Mouse (Mus musculus) subcutaneous adipose tissue, adult 2 months (tissue): ENCODE data around the gene Naa10. TPM values are rescaled to one million over a fixed set of nuclear protein-coding genes. Genes with fewer than 3 reads are reported as not detected.

Experiments used
- polyA plus RNA-seq: library from polyadenylated mRNA; depleted of rRNA; stranded (reverse); fragments of >200 nt; gene quantifications from 2 replicates; pipeline ENCODE4 v1.2.3, GENCODE M21; 2012; ENCODE audit warnings: low replicate concordance; rRNA removed

The Naa10 gene
- 69.5 and 110 TPM in 2 replicates for polyA plus RNA-seq

DNA sequence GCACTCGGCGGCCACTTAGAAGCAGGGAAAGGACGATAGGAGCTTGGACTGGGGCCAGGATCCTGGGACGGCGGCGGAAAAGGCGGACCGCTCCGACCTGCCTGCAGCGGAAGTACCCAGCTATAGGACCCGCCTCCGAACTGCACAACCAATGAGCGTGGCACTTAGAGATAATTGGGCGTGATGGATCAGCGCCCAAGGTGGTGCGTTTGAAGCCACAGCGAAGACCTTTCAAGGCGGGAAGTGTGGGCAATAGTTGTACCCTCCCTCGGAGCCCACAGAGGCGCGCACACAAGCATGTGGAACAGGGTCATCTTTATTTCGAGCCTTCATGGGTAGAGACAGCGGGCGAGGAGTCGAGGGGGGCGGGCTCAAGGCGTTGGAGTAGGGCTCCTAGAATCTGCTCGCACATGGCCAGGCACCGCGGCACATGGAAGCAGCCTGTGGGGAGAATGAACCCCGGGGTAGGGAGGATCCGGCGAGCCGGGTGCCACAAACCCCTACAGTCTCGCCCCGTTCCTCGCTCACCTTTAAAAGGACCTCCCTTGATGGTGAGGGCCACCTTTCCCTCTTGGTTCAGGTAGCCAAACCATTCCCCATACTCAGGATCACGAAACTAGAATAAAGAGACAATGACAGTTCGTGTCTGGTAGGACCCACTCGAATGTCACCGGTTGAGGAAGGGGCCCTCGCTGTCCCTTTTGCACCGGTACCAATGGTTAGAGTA lies at the start of gene Naa10, which contains the start of gene Arhgap4:
TSS of gene Naa10 (minus strand) at position 122 of the 727 bp plus-strand sequence.
TSS of gene Arhgap4 (minus strand) at position 48 of the 727 bp plus-strand sequence.

GRCm38 (mm10) chrX:73966248-73967176 lies 44.8 kb upstream of the Naa10 start, which contains the start of gene Hcfc1:
Gene Hcfc1 (minus strand): TSS chrX:73966357.

DNA sequence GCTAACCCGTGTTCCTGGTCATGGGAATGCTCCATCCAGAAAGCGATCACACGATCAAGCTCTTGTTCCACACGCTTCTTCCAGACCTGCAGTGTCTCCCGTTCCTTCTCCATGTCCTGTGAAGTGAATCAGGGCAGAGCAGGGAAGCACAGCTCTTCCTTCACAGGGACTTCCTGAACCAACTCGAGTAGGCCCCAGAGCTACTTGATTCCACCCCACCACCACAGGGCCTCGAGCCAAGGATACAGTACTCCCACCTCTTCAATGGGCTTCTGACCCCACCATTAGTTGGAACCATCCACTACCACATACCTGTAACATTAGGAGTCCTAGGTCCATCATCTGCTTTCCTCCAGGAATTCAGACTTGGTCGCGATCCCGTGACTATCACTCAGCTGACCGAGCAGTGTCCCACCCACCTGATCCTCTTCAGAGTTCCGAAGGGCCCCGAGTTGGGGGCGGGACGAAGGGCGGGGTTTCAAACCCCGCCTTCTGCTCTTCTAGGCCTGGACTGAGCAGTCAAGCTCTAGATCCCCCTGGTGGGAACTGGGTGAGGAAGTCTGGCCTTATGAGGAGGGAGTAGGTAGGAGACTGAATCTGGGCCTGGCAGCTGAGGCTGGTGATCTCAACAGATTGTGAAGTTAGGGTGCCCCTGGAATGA lies 8.8 kb upstream of the Naa10 start, which contains the start of gene Renbp:
TSS of gene Renbp (minus strand) at position 449 of the 661 bp plus-strand sequence.

DNA sequence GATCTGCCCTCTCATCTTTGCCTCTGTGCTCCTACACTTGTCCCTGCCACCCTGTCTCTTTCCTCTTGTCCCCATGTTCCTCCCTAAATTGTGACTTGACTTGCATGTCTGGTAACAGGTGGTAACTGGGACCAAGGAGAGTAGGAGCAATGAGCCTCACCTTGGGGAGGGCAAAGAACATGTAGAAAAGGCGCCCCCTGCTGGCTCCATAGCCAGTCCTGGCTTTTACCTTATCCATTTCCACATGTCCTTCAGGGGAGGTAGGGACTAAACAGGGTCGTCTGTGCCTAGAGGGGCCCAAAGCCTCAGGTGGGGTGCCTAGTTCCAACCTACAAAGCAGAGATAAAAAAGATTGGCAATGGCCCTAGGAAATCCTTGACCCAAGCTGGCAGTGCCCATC lies 26.0 kb downstream of the Naa10 start, which contains the start of gene L1cam:
TSS of gene L1cam (minus strand) at position 387 of the 400 bp plus-strand sequence.

DNA sequence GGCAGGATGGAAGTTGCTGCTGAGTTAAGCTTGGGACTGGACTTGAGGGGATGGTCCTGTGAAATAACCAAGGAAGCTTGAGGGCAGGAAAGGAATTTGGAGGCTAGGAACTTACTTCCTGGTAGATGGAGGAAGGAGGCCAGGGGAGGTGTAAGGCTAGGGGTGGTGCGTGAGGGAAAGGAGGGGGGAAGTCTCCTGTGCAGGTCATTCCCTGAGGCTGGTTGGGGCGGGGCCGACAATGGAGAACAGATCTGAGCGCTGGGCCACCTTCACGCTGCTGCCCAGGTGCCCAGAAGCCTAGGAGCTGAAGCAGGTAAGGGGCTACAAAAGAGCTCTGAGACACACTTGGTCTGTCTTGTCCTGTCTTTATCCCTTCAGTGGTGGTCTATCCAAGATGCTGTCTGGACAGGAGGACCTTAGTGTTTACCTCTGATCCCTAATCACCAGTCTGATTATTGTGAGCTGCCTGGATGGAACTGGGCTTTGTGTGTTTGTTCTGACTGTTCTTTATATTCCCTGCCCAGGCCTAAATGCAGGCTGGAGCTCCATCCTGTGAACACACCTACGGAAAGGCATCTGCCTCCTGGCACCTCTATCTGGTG lies 30.1 kb downstream of the Naa10 start, which contains the start of gene Avpr2:
TSS of gene Avpr2 (plus strand) at position 552 of the 602 bp plus-strand sequence.

Other genes with a start within 250 kb of the Naa10 start
- gene Slc6a8, start 248.8 kb downstream of the Naa10 start, polyA plus RNA-seq: 25.6 and 69.6 TPM in 2 replicates
- gene Bcap31, start 205.8 kb downstream of the Naa10 start, polyA plus RNA-seq: 117 and 255 TPM in 2 replicates
- gene Abcd1, start 205.3 kb downstream of the Naa10 start, polyA plus RNA-seq: 37.1 and 41.0 TPM in 2 replicates
- 0.93 and 1.0 TPM in 2 replicates for gene Plxnb3, start 164.9 kb downstream of the Naa10 start, polyA plus RNA-seq
- gene Srpk3, start 147.5 kb downstream of the Naa10 start, polyA plus RNA-seq: 1.4 and 13.5 TPM in 2 replicates
- gene Idh3g, start 135.0 kb downstream of the Naa10 start, polyA plus RNA-seq: 469 and 721 TPM in 2 replicates
- 199 and 230 TPM in 2 replicates for gene Ssr4, start 134.9 kb downstream of the Naa10 start, polyA plus RNA-seq
- 1.0 and 10.7 TPM in 2 replicates for gene Pdzd4, start 97.0 kb downstream of the Naa10 start, polyA plus RNA-seq
- 0.05 TPM in 1 of 2 replicates, not detected in the other for gene Avpr2, start 29.8 kb downstream of the Naa10 start, polyA plus RNA-seq
- gene L1cam, start 25.8 kb downstream of the Naa10 start, polyA plus RNA-seq: 1.7 and 5.3 TPM in 2 replicates
- 12.7 and 18.0 TPM in 2 replicates for gene Arhgap4, start 74 bp downstream of the Naa10 start, polyA plus RNA-seq
- gene Renbp, start 8.9 kb upstream of the Naa10 start, polyA plus RNA-seq: 15.6 and 30.8 TPM in 2 replicates
- gene Hcfc1, start 44.4 kb upstream of the Naa10 start, polyA plus RNA-seq: 31.8 and 88.6 TPM in 2 replicates
- gene Irak1, start 102.0 kb upstream of the Naa10 start, polyA plus RNA-seq: 170 and 267 TPM in 2 replicates
- not detected in 2 replicates for gene Opn1mw, start 205.5 kb upstream of the Naa10 start, polyA plus RNA-seq
- 4.6 and 11.3 TPM in 2 replicates for gene Mecp2, start 213.4 kb upstream of the Naa10 start, polyA plus RNA-seq
- gene Tex28, start 245.9 kb upstream of the Naa10 start, polyA plus RNA-seq: not detected in 2 replicates